Mouse (Mus musculus) adrenal gland, postnatal 14 days (tissue): Measurements from ENCODE around the gene Ubxn7. TPM values are rescaled to one million over a fixed set of nuclear protein-coding genes. Genes with fewer than 3 reads are reported as not detected.
"Not testable (repeated sequence)": the region's sequence is repeated elsewhere in the genome, so short reads cannot be mapped to it uniquely, and the experiment has no call there.

ENCODE experiments used
- DNase-seq: peaks from one replicate; pipeline ENCODE4 v3.0.0; 2021; ENCODE audit warnings: mixed read lengths
- long read RNA-seq, 2 experiments: library from polyadenylated mRNA; stranded (forward); transcript quantifications; one replicate each; pipeline ENCODE4 v2.0.0; 2021
- total RNA-seq: library from RNA; stranded (reverse); gene quantifications from 2 replicates; pipeline ENCODE4 v1.2.3, GENCODE M21; 2021

Ubxn7 gene
- 50.3 and 55.2 TPM in 2 replicates for total RNA-seq
- long read RNA-seq, experiment 1, full-length matches to known transcripts: 10 of 12 reads
- long read RNA-seq, experiment 1, partial matches to known transcripts: 1 of 12 reads
- long read RNA-seq, experiment 1, other reads (novel, unspliced or antisense): 1 of 12 reads
- long read RNA-seq, experiment 2, full-length matches to known transcripts: 9 of 11 reads
- long read RNA-seq, experiment 2, partial matches to known transcripts: 1 of 11 reads
- long read RNA-seq, experiment 2, other reads (novel, unspliced or antisense): 1 of 11 reads

DNA sequence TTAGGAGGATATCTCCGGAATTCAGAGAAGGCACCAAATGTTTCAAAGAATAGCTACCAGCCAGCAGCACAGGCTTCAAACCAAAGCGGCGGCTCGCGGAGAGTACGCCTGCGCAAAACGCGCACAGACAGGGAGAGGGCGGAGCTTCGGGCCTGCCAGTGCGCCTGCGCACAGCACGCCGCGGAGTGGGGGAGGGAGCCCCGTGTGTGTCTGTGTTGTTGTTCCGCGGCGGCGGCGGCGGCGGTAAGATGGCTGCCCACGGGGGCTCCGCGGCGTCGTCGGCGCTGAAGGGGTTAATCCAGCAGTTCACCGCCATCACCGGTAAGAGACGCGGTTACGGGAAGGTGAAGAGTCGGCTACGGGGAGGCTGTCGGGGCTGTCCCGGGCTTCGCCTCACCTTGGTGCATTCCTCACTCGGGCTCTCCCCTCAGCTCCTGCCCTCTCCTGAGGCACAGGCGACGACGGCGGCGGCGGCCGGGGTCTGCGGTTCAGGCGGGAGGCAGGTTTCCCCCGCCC is at the start of gene Ubxn7:
Gene Ubxn7, plus strand, starts transcription at position 218 of the 516 bp plus-strand sequence.
- DNase-seq: peak; percentile 99

DNA sequence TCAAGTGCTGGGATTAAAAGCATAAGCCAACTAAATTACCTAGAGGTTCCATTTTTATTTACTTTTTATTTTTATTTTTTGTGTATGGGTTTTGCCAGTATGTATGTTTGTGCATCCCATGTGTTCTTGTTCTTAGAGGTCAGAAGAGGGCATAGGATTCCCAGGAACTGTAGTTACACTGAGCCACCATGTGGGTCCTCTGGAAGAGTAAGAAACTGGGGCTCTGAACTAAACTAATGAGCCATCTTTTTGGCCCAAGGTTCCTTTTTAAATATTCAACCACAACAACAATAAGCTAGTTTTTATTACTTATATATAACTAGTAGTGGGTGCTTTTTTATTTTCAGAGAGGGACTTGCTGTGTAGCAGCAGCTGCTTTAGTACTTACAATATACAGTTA is 49.4 kb upstream of the Ubxn7 start:
- no peak for DNase-seq

DNA sequence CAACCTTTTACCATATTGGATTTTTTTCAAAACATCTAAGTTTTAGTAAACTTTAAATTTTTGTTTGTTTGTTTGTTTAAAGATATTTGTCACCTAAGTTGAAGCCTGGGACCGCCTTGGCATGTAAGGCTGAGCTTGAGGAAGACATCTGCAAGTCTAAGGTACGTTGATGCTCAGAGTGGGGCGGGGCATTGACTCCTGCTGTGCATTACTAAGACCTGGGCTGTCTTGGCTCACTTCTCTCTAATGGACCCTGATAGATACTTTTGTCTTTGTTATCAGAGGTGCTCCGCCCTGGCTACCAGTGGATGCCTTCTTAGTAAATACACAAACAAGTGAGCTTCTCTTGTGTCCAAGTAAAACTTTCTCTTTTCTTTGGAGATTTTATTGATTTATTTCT is 40.2 kb upstream of the Ubxn7 start:
- DNase-seq: no peak

DNA sequence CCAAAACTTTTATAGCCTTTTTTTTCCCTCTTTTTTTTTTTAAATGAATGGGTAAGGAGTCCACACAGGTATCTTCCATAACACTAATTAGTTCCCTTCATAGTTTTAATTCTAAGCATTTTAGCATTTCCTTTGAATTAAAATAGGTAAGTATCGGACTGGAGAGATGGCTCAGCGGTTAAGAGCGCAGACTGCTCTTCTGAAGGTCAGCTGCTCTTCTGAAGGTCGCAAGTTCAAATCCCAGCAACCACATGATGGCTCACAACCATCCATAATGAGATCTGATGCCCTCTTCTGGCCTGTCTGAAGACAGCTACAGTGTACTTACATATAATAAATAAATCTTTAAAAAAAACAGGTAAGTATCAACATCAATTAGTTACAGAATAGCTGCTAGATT is 32.4 kb upstream of the Ubxn7 start:
- not testable (repeated sequence) for DNase-seq

DNA sequence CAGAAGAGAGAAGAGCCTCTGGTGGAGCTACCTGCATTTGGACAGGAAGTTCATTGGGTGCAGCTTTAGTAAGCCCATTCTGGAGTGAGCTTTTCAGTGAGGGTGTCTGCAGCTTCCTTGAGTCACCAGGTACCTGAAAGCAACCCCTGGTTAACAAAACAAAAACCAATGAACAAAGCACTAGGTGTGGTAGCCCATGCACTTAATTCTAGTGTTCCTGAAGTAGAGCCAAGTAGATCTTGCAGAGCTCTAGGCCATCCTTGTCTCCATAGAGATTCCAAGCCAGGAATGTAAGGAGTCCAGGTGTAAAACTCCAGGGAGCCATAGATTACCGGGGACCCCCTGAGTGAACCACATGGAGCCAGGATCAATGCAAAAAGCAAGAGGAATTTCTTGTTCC is 29.0 kb upstream of the Ubxn7 start:
- no peak for DNase-seq

DNA sequence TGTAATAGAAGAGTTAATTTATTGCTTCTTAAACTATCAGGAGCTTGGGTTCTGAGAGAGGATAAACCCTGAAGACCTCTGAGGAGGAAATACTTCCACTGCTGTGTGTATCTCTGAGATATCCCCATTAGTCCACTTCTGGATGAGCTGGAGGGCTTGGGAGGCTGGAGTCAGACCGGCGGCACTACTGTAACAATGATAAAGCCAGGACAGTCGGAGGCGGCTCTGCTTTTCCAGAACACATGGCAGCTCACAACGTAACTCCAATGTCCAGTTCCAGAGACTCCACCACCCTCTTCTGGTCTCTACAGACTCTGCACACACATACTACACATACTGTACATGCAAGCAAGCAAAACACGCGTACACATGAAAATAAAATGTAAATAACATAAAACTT is 28.2 kb upstream of the Ubxn7 start:
- no peak for DNase-seq

DNA sequence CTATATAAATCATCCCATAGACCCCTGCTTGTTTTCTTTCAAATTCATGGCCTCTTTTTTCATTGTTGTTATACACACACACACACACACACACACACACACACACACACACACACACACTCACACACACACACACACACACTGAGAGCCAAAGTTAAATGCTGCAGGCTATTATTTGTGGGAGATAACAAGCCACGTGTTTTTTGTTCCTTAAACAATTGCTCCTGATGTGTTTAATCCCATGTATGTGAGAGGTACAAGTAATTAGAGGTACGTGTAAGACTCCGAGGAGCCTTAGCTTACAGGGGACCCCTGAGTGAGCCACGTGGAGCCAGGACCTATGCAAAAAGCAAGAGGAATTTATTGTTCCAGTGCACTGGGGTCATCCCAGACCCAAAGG is 20.1 kb upstream of the Ubxn7 start:
- DNase-seq: no peak

DNA sequence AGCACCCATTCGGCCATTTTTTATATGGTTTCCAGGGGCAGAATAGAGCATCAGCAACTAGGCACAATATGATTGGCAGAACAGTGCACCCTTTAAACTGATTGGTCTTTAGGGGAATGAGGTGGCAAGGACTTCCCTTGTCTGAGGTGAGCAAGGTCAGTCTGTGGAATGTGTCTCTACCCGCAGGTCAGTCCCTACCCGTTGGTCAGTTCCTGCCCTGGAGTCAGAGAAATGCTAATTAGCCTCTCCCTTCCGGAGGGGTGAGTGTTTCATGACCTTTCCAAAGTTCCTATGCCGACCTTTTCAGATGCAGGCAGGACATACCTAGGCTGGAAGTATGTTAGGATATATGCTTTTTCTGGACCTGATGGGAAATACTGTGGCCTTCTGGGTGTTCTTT is 19.7 kb upstream of the Ubxn7 start:
- no peak for DNase-seq

DNA sequence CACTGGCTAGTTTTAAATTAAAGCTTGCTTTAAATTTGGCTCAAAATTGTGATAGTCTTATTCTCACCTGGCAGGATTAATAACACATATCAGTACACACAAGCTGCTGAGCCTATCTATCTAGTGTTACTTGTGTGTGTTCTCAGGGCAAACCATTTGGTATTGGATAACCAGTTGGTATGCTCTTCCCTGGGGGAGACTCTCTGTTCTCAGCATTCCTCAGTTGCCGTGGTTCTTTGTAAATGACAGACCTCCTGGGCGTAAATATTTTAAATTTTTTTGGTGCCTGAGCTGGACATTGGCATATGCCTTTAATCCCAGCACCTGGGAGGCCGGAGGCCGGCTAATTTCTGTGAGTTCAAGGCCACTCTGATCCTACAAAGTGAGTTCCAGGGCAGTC is 19.2 kb upstream of the Ubxn7 start:
- DNase-seq: no peak

DNA sequence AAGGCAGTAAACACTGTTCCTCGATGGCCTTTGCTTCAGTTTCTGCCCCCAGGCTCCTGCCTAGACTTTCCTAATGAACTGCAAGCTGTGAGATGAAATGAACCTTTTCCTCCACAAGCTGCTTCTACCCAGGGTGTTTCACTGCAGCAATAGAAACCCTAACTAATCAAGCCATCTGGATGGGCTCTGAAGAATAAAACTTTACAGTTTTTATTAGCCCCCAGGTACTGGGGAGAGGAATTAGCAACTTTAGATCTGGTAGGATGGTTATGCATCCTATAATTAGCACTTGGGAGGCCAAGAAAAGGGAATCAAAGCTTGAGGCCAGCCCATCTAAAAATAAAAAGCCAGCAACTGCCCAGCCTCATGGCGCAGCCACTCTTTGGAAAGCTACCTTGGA is 15.5 kb upstream of the Ubxn7 start:
- DNase-seq: no peak

DNA sequence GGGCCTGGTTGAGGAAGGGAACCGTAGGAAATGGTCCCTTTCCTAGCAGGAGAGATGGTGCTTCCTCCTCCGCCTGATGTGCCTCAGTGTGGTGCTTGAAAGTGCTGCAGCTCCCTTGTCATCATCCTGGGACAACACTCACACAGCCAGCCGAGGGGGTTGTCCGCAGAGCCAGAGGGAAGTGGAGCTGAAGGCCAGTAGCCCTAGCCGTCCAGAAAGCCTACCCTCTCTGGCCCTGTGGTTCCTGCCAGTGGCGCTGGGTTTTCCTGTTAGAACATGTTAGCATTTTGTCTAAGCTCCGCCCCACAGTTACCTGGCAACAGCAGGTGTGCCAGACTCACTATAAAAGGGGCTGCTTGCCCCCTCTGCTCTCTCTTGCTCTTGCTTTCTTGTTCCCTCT is 8.1 kb upstream of the Ubxn7 start:
- DNase-seq: no peak

DNA sequence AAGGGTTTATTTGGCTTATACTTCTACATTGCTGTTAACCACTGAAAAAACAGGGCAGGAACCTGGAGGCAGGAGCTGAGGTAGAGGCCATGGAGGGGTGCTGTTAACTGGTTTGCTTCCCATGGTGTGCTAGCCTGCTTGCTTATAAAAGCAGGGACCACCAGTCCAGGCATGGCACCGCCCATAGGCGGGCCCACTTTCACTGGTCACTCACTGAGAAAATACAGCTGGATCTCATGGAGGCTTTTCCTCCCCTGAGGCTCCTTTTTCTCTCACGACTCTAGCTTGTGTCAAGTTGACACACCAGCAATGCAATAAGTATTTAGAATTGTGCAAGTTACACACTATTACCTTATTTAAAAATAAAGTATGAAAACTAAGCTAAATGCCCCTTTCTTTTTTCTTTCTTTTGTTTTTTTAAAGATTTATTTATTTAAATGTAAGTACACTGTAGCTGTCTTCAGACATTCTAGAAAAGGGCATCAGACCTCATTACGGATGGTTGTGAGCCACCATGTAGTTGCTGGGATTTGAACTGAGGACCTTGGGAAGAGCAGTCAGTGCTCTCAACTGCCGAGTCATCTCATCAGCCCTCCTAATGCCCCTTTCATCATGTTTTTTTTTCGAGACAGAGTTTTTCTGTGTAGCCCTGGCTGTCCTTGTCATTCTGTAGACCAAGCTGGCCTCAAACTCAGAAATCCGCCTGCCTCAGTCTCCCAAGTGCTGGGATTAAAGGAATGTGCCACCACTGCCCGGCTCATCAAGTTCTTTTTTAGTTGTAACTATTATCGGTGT is 984 bp upstream of the Ubxn7 start:
- no peak for DNase-seq

DNA sequence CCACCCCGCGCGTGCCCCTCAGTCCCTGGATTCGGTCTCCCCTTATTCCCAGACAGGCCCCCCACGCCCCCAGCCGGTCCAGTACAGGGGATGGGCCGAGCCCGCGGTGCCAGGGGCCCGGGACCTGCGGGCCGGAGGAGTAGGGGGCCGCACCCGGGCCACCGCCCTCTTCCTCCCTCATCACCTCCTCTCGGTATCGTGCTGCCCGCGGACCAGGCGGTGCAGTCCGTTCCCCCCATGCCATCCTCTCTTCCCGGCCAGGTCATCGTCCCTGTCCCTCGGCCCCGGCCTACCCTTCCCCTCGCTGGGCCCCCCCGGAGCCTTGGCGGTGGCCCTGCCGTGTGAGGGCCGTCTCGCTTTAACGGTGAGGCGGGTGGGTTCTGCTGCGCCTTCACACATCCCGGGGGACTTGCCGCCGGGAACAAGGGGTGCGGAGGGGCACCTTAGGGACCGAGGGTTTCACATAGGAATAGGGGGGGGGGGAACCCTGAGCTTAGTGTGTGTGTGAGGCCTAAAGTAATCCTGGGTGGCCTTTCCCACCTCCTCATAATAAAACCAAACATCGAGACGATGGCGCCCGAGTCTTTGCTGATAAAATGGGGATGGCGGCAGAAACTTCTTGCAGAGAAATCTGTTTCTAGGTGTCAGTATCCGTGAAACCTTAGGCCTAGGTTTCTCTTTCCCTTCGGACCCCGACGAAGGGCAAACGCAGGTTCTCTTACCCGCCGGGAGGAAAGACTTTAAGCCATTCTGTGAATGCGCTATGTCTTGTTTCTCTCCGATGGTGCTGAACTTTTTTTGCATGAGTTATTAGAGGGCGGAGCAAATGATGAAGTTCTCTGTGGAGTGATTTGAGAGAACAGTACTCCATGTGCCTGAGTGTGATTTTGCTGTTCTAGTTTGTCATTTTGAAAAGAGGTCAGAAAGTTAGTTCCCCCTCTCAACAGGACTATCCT is 777 bp downstream of the Ubxn7 start:
- peak; percentile 79 for DNase-seq

DNA sequence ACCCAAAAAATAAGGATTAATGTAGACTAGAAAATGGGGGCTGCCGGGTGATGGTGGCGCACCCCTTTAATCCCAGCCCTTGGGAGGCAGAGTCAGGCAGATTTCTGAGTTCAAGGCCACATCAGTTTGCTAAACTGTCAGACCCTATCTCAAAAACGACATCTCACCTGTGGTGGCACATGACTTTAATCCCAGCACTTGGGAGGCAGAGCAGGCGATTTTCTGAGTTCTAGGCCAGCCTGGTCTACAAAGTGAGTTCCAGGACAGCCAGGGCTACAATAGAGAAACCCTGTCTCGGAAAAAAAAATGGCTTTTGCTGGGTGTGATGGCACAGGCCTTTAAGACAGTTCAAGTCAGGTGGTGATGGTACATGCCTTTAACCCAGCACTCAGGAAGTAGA is 3.1 kb downstream of the Ubxn7 start:
- DNase-seq: no peak

DNA sequence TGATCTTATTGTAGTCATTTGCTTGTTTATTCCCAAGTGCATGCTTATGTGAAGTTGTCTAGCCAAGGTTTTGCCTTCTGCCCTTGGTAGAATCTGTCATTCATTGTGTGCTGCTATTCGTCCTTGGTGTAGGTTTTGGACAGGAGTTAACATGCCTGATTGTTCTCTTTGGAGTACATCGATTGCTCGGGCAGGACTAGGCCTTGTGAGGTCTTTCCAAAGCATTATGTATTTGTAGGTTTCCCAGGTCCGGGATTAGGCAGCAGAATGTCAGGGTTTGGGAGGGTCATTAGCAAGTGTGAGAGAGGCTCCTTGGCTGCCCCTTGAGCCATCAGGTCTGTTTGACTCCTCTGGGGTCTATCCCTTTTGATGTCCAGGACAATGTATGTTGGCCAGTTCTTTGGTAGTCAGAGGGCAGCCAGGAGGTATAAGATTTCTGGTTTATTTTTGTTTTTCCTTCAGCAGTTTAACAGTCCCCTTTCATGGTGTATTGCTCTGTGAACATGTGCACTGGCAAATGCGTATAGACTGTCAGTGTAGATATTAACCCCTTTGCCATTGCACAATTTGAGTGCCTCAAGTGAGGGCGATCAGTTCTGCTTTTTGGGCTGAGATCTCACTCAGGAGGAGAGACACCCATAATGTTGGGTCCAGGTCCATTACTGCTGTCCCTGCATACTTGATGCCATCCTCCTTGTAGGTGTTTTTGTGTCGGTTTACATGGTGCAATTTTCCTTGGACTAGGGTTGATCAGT is 4.1 kb downstream of the Ubxn7 start:
- peak; percentile 11 for DNase-seq

DNA sequence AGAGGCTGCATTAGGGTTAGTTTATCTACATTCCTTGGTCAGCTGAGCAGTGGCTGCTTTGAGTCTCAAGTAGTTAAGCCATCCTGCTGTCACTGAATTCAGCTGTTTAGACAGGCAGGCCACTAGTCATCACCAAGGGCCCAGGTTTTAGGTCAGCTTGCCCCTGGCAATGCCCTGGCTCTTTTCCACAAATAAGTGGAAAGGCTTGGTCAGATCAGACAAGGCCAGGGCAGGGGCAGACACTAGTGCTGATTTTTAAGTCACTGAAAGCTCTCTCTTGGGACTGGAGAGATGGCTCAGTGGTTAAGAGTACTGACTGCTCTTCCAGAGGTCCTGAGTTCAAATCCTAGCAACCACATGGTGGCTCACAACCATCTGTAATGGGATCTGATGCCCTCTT is 4.9 kb downstream of the Ubxn7 start:
- peak; percentile 54 for DNase-seq

DNA sequence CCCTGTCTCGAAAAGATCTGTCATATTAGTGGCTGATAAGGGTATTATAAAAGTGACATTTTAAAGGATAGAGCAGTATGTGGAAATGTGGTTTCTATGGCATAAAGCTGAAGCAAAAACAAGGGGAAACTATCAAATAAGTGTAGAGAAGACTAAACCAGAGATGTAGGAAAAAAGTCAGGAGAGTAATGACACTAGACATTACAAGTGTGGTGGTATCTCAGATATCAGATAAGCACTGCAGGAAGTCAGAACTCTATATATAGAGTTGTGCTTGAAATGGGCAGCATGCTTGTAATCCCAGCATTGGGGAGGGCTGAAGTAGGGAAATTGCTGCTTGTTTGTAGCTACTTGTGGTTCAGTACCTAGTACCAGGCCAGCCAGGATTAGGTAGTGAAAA is 8.4 kb downstream of the Ubxn7 start:
- no peak for DNase-seq

DNA sequence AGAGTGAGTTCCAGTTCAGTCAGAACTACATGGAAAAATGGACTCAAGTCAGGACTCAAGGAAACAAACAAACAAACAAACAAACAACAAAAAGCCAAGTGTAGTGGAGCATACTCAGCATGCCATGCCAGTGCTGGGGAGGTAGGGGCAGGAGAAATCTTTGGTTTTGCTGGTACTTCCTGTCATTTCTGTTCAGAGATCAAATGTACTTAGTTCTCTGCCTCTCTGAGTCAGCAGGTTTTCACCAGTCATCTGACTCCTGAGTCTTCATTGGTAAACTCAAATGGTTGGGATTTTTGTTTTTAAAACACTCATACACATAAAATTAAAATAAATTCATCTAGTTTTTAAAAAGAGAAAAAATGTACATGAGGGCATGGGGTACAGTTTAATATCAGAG is 13.5 kb downstream of the Ubxn7 start:
- no peak for DNase-seq

DNA sequence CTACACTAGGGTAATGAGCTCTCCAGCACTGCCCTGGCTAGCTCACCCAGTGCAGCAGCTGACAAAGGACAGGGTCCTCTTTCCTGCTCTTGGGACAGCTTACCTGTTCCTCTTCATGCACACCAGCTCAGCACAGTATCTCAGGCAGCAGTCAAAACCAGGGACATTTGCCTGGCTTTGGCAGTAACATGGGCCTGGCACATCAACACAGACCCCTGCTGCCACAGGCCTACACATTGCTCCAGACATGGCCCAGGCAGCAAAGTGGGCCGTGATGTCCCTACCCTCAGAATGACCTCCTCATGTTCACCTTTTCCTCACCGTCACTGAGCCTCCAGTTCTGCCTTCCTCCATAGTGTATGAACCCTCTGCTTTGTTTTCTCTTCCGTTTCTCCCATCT is 18.7 kb downstream of the Ubxn7 start:
- DNase-seq: no peak

DNA sequence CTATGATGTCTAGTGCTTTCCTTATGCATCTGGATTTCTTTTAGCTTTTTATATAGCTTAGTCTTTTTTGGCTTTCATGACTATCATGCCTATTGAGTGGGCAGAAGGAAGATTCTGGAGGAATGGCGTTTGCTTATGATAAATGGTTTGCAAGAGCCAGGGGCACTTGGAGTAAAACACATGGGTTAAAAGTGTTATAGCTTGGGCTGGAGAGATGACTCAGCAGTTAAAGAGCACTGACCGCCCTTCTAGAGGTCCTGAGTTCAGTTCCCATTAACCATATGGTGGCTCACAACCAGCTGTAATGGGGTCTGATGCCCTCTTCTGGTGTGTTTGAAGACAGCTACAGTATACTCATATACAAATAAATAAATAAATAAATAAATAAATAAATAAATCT is 31.5 kb downstream of the Ubxn7 start:
- DNase-seq: no peak

DNA sequence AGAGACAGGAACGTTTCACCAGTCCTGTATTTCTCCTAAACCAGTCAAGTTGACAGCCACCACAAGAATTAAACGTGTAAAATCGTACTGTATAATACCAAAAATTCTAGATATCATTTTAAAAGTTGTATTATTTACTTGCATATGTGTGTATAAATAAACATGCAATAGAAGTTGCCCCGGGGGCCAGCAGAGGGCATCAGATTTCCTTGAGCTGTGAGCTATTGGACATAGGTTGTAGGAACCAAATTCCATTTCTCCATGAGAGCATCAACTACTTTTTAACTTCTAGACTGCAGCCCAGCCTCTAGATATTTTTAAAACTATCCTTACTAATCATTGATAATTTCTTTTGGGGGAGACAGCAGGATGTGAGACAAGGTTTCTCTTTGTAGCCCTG is 39.3 kb downstream of the Ubxn7 start:
- peak; percentile 57 for DNase-seq

DNA sequence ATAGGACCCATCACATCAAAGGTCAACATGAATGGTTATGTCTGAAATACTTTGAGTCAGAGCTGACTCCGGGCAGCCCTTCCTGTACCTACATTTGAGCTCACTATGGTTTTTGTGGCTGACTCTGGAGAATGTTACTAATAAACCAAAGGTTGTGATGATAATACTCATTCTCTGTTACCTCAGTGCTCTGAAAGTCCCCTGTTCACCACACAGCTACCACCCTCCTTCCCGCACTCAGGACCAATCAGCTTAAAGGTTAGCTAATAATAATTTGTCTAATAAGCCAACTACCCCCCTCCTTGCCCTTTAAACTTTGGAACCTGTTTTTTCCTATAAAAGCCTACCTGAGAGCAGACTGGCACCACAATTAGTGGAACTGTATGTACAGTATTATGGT is 47.5 kb downstream of the Ubxn7 start:
- DNase-seq: no peak
